Mouse (Mus musculus) hindbrain, postnatal 0 days (tissue): Measurements from ENCODE around the gene Zmym5. TPM values are rescaled to one million over a fixed set of nuclear protein-coding genes. Genes with fewer than 3 reads are reported as not detected.
"Not testable (repeated sequence)": the region's sequence is repeated elsewhere in the genome, so short reads cannot be mapped to it uniquely, and the experiment has no call there.

Experiments used
- ATAC-seq: fragments of 200-750 bp; cut with Nextera tagmentation; 2 replicates; pipeline ENCODE4 v1.8.0; 2017; ENCODE audit warnings: mild to moderate bottlenecking, moderate TSS enrichment, moderate library complexity
- DNase-seq: peaks from one replicate; pipeline ENCODE4 v3.0.0-alpha.2; 2015; ENCODE audit warnings: low spot score
- H3K27ac ChIP-seq: fragments of 300-500 bp; sonication (generic); 2 replicates; pipeline ENCODE4 v1.5.1; 2014; ENCODE audit warnings: mild to moderate bottlenecking
- H3K27me3 ChIP-seq: fragments of 300-500 bp; sonication (generic); 2 replicates; pipeline ENCODE4 v1.6.1; 2014; ENCODE audit warnings: low read length, mixed read lengths; ENCODE audit not compliant: insufficient read depth
- H3K36me3 ChIP-seq: fragments of 300-500 bp; sonication (generic); 2 replicates; pipeline ENCODE4 v1.6.1; 2014; ENCODE audit warnings: low read length, mixed read lengths; ENCODE audit not compliant: insufficient read depth
- H3K4me1 ChIP-seq: fragments of 300-500 bp; sonication (generic); 2 replicates; pipeline ENCODE4 v1.6.1; 2014; ENCODE audit warnings: antibody characterized with exemption, low read length, mixed read lengths; ENCODE audit not compliant: insufficient read depth
- H3K4me2 ChIP-seq: fragments of 300-500 bp; sonication (generic); 2 replicates; pipeline ENCODE4 v1.6.1; 2014; ENCODE audit warnings: low read depth, mild to moderate bottlenecking, low read length, moderate library complexity, mixed read lengths
- H3K4me3 ChIP-seq: fragments of 300-500 bp; sonication (generic); 2 replicates; pipeline ENCODE4 v1.5.1; 2014; ENCODE audit warnings: low read length
- H3K9ac ChIP-seq: fragments of 300-500 bp; sonication (generic); replicated peaks from 2 replicates; pipeline ENCODE4 v1.6.1; 2014; ENCODE audit warnings: mild to moderate bottlenecking, low read length, moderate library complexity, mixed read lengths
- H3K9me3 ChIP-seq: fragments of 300-500 bp; sonication (generic); 2 replicates; pipeline ENCODE4 v1.6.1; 2016; ENCODE audit warnings: low read length, mixed read lengths
- CTCF ChIP-seq: IDR thresholded peaks from 2 replicates; pipeline ENCODE4 v1.5.1; 2016; ENCODE audit warnings: antibody characterized with exemption, control low read depth, low read depth
- WGBS: fragments of 180-500 bp; shearing (Covaris S2); extraction: QIAGEN DNeasy Blood & Tissue Kit; methylation state at CpG from one replicate; pipeline ENCODE4 v1.1.7; 2014; 5-methylcytosine and 5-hydroxymethylcytosine counted together
- polyA plus RNA-seq: library from polyadenylated mRNA; unstranded; fragments of >200 nt; fragmentation: Nextera tagmentation; extraction: Ambion mirVana; gene quantifications from 2 replicates; pipeline ENCODE4 v1.2.1, GENCODE M21; 2015
- total RNA-seq: library from RNA; depleted of rRNA; stranded (reverse); fragments of >200 nt; gene quantifications from 2 replicates; pipeline ENCODE4 v1.2.3, GENCODE M21; 2014; rRNA removed

Zmym5 gene
- total RNA-seq (12.1 and 12.4 TPM in 2 replicates), polyA plus RNA-seq (25.3 and 25.9 TPM in 2 replicates)

DNA sequence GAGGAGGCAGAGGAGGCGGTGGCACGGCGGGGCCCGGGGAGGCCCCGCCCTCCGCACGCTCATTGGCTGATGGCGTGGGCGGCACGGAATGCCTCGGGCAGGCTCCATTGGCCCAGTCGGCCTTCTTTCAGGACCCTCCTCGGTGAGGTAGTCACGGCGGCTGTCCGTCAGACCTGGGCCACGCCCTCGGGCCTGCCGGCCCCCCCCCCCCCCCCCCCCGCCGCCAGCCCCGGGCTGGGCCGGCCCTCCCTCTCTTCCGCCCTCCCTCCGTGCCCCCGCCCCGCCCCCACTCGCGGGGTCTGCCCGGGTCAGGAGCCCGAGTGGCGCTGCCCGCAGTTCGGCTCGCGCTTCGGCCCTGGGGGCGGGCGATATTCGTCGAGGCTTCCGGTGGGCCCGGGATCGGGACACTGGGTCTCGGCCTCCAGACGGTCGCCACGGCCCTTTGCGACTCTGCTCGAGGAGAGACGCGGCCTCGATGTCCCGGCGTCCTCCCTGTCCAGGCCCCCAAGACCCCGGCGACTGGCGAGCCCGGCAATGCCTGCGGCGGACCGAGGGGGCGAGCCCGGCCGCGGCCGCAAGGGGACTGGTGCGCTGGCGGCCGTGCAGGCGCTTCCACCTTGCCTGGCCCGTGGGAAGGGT, at the start of gene Zmym5:
Gene Zmym5, minus strand, starts transcription at position 16 of the 639 bp plus-strand sequence.
- H3K36me3 ChIP-seq, H3K27me3 ChIP-seq, H3K9me3 ChIP-seq, H3K4me1 ChIP-seq: not testable (repeated sequence)
- H3K27ac ChIP-seq = peak within 1 kb of the TSS; percentile 96
- H3K4me3 ChIP-seq = peak within 1 kb of the TSS; percentile 63
- peak within 1 kb of the TSS; percentile 61 for H3K4me2 ChIP-seq
- H3K9ac ChIP-seq = peak within 1 kb of the TSS; percentile 74
- WGBS = under 1% methylated on average over 34 of the region's 72 CpGs
- ATAC-seq (peak; percentile 98), DNase-seq (peak; percentile 82)

DNA sequence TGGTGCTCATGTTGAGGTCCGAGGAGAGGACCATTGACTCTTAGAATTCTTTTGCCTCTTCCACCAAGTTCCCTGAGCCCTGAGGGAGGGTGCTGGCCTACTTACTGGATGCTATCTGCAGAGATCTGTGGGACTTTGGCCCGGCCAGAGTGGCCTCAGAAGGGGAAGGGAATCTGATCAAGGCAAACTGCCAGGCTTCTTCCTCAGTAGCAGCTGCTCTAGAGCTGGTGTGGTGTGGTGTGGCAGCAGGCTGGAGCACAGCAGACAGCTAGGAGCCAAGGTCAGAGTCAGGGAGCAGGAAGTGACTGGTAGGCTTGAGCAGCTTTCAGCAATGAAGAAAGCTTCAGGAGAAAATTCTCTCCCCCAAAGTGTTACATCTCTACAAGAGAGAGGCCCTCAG, 38.2 kb upstream of the Zmym5 start:
- ATAC-seq (no peak), DNase-seq (no peak)
- Histone ChIP-seq H3K4me2 (no peak overlapping the region), H3K27ac (no peak overlapping the region), H3K36me3 (no peaks in the 10 kb centered on the region), H3K27me3 (no peaks in the 10 kb centered on the region), H3K9me3 (peaks cover 11% of the 10 kb centered on the region), H3K4me1 (no peaks in the 10 kb centered on the region), H3K4me3 (no peak overlapping the region), H3K9ac (no peak overlapping the region)
- no peak for TF ChIP-seq CTCF
- 68% methylated on average over 2 of the region's 2 CpGs for WGBS

DNA sequence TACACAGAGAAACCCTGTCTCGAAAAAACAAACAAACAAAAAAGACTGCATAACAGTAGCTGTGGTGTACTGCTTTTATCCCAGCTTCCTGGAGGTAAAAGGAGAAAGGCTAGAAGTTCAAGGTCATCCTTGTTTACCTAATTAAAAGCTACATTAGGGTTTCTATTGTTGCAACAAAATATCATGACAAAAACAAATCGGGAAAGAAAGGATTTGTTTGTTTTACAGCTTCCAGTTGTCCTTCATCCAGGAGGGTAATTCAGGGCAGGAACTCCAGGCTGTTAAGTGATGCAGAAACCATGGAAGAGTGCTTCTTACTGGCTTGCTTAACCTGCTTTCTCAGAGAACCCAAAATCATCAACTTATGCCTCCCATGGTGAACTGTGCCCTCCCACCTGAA, 36.8 kb upstream of the Zmym5 start:
- no peak for TF ChIP-seq CTCF
- H3K27me3 ChIP-seq = no peaks in the 10 kb centered on the region
- ATAC-seq (no peak), DNase-seq (no peak)
- WGBS = 64% methylated on average over 2 of the region's 2 CpGs
- H3K4me2 ChIP-seq = no peak overlapping the region
- no peaks in the 10 kb centered on the region; the same call in 1 of the 2 replicates for H3K9me3 ChIP-seq
- H3K4me3 ChIP-seq = no peak overlapping the region
- H3K27ac ChIP-seq = no peak overlapping the region
- no peaks in the 10 kb centered on the region for H3K36me3 ChIP-seq
- no peaks in the 10 kb centered on the region for H3K4me1 ChIP-seq
- no peak overlapping the region for H3K9ac ChIP-seq

DNA sequence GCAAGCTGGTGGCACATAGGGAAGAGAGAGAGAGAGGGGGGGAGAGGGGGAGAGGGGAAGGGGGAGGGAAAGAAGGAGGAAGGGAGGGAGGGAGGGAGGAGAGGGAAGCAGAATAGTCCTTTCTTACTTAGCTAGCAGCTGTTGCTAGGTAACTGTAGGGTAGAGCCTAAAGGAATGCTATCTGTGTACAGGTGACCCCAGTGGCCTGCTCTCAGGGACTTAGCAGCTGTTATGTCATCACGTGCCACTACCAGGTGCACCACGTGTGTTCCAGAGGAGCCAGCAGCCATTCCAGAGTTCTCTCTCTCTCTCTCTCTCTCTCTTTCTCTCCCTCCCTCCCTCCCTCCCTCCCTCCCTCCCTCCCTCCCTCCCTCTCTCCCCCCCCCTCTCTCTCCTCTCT, 33.0 kb upstream of the Zmym5 start:
- DNase-seq (peak; percentile 15), ATAC-seq (peak; percentile 75; the same call in 1 of the 2 replicates)
- 5% methylated on average over 2 of the region's 2 CpGs for WGBS
- Histone ChIP-seq H3K27ac (no peak overlapping the region), H3K27me3 (no peaks in the 10 kb centered on the region), H3K4me2 (no peak overlapping the region), H3K9ac (no peak overlapping the region), H3K36me3 (no peaks in the 10 kb centered on the region), H3K9me3 (no peaks in the 10 kb centered on the region), H3K4me3 (no peak overlapping the region), H3K4me1 (no peaks in the 10 kb centered on the region)
- no peak for TF ChIP-seq CTCF

DNA sequence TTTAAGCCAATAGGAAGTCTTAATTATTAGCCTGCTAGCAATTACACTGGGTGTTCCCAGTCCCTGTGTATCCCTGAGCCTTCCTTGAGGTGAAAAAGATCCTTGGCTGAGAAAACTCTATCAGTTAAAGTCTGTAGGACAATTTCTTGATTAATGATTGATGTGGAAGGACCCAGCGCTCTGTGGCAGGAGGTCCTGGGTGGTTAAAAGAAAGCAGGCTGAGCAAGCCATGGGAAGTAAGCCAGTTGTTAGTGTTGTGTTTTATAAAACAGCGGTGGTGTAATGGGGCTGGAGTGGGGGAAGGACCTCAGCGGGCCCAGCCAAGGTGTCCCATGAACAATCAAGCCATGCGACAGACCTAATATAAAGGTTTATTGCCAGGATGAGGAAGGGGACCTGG, 32.5 kb upstream of the Zmym5 start:
- H3K4me1 ChIP-seq = no peaks in the 10 kb centered on the region
- no peaks in the 10 kb centered on the region for H3K36me3 ChIP-seq
- ATAC-seq (no peak), DNase-seq (no peak)
- H3K9me3 ChIP-seq = no peaks in the 10 kb centered on the region
- no peaks in the 10 kb centered on the region for H3K27me3 ChIP-seq
- no peak overlapping the region for H3K4me2 ChIP-seq
- no peak overlapping the region for H3K27ac ChIP-seq
- no peak overlapping the region for H3K9ac ChIP-seq
- H3K4me3 ChIP-seq = no peak overlapping the region
- WGBS = 48% methylated on average over 4 of the region's 4 CpGs
- TF ChIP-seq CTCF = no peak

DNA sequence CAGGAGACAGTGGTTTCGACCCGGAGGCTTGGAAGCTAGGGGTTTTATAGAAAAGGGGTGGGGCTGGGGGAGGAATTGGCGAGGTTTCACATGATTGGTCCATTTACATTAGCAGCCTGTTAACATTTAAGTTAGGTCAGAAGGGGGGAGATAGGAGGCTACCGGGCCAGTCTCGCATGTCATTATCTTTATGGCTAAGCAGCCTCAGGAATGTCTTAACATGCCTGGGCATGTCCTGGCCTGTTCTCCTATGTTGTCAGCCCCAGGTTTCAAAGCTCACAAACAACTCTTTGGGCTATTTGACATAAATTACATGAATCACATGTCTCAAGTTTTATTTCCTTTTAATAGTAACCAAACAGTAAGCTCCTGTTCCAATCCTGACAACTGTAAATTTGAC, 23.1 kb upstream of the Zmym5 start:
- not testable (repeated sequence) for H3K27me3 ChIP-seq, H3K4me1 ChIP-seq, H3K36me3 ChIP-seq, H3K27ac ChIP-seq, H3K4me3 ChIP-seq, ATAC-seq, H3K9ac ChIP-seq, H3K9me3 ChIP-seq, DNase-seq, H3K4me2 ChIP-seq
- WGBS = 79% methylated on average over 5 of the region's 5 CpGs

DNA sequence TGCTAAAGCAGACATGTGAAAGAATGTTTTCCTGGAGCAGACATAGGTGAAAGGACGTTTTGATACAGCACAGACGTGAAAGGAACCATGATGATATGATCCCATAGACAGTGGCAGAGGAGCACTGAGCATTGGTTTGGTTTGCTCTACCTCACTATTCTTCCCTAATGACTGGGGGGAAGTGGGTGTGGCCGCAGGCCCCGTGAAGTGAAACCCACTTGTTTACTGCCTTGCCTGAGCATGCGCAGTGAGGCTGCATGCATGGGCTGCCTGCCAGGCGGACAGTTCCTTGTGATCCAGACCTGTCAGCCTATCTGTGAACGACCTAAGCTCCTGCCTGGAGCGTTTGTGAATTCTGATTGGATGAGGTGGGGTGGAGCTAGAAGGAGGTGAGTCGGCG, 21.7 kb upstream of the Zmym5 start:
- not testable (repeated sequence) for H3K4me2 ChIP-seq, ATAC-seq, DNase-seq, H3K4me3 ChIP-seq, H3K9me3 ChIP-seq, H3K27ac ChIP-seq, H3K27me3 ChIP-seq, H3K36me3 ChIP-seq, H3K4me1 ChIP-seq, H3K9ac ChIP-seq
- WGBS = 75% methylated on average over 10 of the region's 10 CpGs
